Mouse (Mus musculus): ENCODE results near the gene Sde2.

Sde2 gene

GRCm38 (mm10) chr1:180889172-180889571, 38.2 kb downstream of the Sde2 start:
- no peak for DNase-seq

DNA sequence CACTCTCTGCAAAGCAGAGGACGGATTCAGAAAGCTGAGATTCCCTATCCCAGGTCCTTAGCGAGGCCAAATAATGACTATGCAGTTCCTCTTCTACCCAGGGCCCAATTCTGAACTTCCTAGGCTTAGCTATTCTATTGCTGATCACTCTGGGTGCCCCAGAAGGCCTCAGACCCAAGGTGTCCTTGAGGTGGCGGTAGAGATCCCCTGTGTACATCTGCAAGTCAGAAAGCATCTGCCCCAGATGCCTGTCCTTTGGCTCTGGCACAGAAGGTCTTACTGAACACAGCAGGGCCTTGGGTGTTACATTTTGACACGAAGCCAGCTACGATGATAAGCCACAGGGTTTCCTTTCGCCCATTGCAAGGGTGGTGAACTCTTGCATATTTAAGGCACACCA, 38.9 kb downstream of the Sde2 start:
- peak; percentile 86 for DNase-seq

- DNase-seq, result no peak
Observed at GRCm38 (mm10) chr1:180892808-180893207, 41.9 kb downstream of the Sde2 start, which contains the start of gene Lefty2. Gene Lefty2, plus strand, starts transcription at chr1:180893108.

- DNase-seq, result peak; percentile 91
Observed at GRCm38 (mm10) chr1:180894088-180894987, 43.4 kb downstream of the Sde2 start.

DNA sequence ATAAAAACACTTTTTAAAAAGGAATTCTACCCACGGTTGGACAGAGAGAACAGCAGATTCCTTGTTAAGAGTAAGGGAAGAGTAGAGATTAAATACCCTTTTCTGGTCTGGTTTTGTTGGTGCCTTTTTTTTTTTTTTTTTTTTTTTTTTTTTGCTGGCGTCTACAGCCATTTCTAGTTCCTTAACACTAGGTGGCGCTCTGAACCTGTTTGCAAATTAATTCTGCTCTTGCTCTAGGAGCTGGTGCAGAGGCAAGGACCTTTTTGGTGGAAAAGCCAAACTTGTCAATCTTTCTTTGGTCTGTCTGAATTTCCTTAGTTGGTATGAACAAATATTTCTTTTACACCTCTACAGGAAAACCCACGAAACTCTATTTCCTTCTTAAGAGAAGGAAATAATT, 50.2 kb downstream of the Sde2 start:
- no peak for DNase-seq

GRCm38 (mm10) chr1:180902915-180903314, 52.0 kb downstream of the Sde2 start:
- DNase-seq, result peak; percentile 94

- no peak for DNase-seq
Observed at GRCm38 (mm10) chr1:180903666-180904038, 52.7 kb downstream of the Sde2 start.

- DNase-seq, result peak; percentile 100
Observed at GRCm38 (mm10) chr1:180904039-180904814, 53.3 kb downstream of the Sde2 start, which contains the start of gene Pycr2. Gene Pycr2, plus strand, starts transcription at chr1:180904293.

DNA sequence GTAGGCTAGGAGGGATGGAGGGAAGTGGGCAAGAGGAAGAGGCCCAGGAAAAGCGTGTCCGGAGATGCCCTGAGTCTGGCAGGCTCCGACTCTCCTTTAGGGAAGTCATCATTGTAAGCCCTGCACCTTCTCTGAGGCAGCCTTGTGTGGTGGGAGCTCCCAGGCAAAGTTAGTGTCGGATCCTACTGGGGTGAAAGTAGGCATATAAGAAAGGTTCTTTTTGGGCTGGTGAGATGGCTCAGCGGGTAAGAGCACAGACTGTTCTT, 53.8 kb downstream of the Sde2 start:
- DNase-seq, result no peak

DNA sequence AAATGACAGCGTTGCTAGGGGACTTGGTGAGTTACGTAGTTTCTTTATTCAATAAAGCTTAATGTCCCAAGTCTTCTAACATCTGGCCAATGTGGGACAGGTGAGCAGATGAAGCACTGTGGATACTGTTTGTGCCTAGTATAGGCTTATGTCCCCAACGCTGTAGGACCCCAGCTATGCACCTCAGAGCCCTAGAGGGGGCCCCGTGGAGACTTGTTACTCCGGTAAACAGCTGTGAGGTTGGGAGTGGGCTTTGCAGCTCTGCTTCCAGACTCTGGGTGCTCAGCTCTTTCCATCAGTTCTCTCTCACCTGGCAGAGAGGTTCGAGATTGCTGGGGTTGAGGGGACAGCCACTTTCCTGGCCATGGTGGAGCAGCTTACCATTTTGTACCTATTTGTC, 54.4 kb downstream of the Sde2 start:
- no peak for DNase-seq

DNA sequence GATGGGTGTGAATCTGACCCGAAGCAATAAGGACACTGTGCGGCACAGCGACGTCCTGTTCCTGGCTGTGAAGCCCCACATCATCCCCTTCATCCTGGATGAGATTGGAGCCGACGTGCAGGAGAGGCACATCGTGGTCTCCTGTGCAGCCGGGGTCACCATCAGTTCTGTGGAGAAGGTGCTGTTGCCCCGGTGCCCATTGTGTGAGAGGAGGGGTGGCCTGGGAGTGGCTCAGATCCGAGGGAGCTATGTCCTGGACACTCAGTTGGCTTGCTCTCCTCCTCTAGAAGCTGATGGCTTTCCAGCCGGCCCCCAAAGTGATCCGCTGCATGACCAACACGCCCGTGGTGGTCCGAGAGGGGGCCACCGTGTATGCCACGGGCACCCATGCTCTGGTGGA, 54.9 kb downstream of the Sde2 start:
- peak; percentile 87 for DNase-seq

DNA sequence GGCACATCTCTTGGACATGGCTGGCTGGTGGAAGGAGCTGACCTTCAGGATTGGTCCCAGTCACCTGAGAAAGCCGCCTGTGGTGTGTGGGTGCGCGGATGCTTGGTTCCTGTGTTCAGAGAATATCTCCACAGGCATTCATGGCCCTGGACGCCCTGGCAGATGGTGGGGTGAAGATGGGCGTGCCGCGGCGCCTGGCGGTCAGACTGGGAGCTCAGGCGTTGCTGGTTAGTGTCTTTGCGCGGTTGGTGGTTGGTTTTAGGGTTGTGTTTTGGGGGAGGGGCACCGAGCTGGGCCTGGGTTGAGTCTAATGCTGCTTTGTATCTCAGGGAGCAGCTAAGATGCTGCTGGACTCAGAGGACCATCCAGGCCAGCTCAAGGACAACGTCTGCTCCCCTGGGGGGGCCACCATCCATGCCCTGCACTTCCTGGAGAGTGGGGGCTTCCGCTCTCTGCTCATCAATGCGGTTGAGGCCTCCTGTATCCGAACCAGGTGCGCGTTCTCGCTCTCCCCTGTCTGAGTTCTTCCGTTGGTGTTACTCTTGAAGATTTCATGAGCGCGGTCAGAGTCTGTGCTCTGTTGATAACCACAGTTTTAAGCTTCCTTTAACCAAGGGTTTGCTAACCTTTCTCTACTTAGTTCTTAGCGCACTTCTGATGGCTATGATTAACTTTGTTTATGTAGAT, 55.7 kb downstream of the Sde2 start:
- DNase-seq, result peak; percentile 88

GRCm38 (mm10) chr1:180911138-180911537, 60.2 kb downstream of the Sde2 start:
- peak; percentile 80 for DNase-seq

DNA sequence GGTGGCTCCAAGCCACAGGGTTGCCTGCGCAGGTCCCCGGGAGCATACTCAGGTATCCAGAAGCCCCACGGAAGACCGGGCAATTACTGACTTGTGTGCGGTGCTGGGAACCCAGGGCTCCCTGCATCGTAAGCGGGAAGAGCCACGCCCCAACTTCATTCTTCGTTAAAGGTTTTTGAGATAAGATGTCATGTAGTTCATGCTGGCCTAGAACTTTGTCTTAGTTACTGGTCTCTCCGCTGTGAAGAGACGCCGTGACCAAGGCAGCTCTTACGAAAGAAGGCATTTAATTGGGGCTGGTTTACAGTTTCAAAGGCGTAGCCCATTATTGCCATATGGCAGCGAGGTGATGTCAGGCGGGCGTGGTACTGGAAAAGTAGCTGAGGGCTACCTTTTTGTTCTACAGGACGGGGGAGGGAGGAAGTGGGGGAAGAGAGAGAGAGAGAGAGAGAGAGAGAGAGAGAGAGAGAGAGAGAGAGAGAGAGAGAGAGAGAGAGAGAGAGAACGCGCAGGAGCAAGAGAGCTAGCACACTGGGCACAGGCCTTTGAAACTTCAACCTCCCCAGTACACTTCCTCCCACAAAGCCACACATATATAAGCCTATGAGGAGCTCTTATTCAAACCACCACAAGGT, 60.8 kb downstream of the Sde2 start:
- peak; percentile 85 for DNase-seq

DNA sequence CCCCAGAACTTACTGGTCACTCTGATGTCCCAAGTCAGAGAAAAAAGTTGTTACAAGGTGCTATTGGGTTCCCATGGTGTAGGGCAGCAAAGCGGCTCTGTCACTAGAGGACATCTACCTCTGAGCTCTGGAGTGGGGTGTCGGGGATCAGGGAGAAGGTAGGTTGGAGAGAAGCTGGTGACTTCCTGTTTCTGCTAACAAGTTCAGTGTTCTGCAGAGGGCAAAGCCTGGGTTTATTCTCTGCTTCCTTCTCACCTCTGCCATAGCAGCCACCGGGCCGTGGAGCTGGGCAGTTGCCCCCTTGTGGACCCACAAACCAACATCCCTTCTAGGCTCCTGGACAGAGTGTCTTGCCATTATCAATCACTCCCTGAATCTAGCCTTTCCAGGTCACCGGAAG, 61.9 kb downstream of the Sde2 start:
- DNase-seq, result no peak

DNA sequence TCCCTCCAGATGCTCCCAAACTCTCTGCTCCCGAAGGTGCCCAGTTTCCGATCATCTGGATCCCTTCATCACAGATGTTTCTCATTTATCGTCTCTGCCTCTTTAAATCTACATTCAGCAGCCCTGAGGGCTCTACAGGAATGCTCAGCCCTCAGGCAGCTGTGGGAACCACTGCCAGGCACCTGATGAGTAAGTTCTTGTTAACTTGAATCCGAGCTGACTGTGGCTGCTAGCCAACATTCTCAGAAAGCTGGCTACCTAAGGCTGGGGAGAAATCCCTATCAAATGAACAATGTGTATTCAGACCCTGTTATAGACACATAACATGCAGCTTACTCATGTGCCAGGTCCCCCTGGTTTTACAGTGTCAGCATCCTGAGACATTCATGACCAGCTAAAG, 62.9 kb downstream of the Sde2 start:
- no peak for DNase-seq

- no peak for DNase-seq
Observed at GRCm38 (mm10) chr1:180916425-180916824, 65.5 kb downstream of the Sde2 start.

- DNase-seq, result no peak
Observed at GRCm38 (mm10) chr1:180917053-180917452, 66.1 kb downstream of the Sde2 start.
